Mouse (Mus musculus) retina, embryonic 14.5 days (tissue): ENCODE measurements around the gene Rapgef5.

Experiments used
- DNase-seq: peaks from one replicate; pipeline ENCODE4 v3.0.0-alpha.2; 2015; ENCODE audit warnings: low spot score

The Rapgef5 gene

DNA sequence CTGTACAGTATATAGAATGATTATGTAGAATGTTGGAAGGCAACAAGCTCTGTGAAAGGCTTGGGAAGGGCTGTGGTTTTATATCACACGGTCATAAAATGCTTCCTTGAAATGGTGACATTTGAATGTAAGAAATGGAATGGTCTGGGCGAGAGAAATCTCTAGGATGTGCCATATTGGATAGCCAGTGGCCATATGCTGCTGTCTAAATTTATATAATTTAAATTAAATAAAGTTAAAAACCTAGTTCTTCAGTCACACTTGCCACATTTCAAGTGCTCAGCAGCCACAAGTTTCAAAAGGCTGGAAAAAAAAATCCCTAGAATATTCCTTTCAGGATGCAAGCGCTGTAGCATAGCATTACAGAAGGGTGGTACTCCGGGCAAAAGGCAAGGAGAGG, 14.8 kb downstream of the Rapgef5 start:
- no peak for DNase-seq

DNA sequence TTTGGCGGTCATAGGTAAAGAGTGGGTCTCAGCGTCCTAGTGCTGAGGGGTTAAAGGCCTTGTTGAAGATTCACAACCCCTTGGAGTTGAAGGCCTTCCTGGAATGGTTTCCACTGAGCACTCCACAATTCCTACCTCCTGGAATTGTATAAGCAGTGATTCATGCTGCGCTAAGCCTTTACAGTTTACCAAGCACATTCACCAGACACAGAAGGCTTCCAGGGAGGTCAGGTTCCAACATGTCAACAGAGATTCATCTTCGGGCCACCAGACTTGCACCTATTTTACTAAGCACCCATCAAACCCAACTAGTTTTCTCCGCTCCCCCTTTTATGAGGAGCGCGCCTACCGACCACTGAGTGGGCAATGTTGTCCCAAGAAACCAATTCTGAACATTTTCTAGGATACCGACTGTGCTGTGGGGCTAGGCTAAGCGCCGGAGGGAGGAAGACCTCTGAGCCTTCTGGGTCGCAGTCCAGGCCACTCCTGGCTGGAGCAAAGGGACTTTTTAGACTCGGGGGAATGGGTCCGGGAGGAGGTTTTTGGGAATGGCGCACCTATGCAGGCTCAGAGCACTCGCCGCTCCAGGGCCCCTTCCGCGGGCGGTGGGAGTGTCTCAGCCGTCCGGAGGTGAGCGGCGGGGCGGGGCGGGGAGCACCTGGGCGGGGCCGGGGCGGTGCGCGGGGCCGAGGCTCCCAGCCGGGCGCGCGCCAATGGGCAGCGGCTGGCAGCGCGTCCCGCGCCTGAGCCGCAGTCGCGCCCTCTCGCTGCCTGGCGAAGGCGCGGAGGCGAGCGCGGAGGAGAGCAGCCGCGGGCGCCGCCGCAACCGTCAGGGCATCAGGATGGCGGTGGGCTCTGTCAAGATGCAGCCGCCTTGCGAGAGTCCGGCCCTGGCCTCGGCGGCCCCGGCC, 17.2 kb downstream of the Rapgef5 start:
- peak; percentile 57 for DNase-seq

DNA sequence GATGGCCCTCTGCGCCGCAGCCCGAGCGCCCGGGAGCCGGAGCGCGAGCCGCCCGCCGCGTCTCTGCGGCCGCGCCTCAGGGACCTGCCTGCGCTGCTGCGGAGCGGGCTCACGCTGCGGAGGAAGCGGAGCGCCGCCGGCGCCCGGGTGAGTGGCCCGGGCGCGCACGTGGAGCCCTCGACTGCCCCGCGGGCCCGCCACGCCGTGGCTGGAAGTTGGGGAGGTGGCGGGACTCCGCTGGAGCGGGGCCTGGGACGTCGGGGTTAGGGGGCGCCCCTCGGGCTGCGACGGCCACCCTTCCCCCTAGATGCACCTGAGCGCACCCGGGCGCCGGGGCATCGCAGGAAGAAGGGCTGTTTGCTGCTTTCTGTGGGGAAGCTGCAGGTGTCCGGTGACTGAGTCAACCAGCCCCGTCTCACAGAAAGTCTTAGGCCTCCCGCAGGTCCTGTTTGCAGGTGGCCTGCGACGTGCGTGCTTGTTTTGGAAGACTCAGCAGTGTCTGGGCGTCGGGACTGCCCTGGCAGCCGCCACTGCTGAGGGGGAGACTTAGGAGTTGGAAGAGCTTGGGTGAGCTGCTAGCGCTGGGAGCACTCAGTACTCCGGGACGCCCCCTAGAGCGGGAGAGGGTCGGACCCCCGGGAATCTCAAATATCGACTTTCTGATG, 17.9 kb downstream of the Rapgef5 start:
- DNase-seq: peak; percentile 54

DNA sequence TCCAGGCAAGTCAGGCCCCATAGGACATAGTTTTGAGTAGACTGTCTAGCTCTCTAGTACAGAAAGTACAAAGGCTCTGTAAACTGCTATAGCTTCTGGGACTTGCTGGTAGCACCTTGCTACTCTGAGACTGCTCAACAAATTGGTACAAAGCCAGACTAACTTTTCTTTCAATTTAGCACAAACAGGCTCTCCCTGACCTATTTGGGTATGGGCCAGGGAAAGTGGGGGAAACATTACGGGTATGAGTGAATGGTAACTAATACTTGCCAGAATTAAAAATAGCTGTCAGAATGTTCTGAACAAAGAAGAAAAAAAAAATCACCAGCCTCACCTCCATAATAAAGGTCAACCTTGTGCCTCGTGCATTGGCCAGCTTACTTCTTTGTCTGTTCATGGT, 24.1 kb downstream of the Rapgef5 start:
- no peak for DNase-seq

DNA sequence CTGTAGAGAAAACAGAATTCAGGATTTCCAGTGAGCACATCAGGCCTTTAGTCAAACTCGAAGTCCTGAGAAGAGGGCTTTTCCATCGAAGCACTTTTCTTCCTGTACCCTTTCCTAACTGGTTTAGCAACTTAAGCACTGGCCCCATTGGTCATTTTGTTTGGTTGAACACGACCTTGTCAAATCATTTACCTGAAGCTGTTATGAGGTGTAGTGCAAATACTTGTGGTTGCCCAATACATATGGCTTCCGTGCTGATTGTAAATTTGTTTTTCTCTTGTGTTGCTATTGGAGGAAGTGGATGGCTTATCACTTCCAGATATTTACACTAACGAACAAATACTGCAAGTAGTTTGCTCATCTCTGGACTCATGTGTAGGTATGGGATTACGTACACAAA, 29.0 kb downstream of the Rapgef5 start:
- DNase-seq: no peak

DNA sequence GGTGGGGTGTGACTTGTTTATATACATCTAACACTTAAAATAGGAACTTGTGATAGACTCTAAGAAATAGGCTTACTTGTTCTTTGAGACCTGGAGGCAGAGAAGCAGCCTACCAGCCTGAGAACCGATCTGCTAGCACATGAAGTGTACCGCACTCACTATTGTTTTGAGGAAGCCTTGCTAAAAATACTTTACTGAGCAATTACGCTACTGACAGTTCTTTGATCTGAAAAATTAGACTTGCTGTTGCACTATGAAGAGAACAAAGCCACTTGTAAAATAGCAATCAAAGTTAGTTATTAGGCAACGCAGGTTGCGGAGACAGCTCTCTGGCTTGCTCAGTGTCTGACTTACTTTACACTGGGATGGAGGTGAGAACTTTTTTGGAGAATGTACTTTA, 37.1 kb downstream of the Rapgef5 start:
- DNase-seq: no peak

DNA sequence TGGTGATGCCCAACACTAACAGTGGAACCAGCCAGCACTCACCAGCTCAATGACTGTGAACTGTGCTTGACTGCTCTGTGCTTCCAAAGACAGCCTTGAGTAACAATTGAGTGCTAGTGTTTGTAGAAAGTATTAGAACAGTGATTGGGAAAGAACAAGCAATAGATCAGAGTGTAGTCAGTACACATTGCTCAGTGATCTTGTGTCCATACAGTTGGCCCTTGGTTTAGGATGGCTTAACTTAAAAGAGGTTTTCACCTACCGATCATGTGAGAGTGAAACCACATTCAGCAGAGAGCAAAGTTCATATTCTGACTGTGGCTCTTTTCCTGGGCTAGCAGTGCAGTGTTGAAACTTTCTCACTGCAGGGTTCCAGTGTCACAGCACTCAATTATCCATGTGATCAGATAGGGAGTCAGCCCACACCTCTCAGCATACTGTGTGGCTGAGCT, 38.4 kb downstream of the Rapgef5 start:
- DNase-seq: no peak

DNA sequence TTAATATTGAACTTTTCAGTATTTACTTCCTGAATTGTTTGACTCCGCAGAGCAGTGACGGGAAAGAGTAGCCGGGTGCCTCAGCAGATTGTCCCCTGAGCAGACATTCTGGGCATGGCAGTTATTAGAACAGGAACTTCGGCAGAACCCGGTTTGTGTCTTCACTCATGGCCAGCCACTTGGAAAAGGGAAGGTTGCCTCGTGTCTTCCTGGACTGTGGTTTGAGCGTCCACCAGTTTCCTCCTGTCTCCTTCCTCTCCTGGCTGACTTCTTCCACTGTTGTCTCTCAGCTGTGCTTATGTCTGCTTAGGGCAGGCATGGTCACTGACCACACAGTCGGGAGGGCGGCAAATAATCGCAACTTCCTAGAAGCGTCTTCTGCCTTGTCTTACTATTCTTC, 44.2 kb downstream of the Rapgef5 start:
- no peak for DNase-seq

DNA sequence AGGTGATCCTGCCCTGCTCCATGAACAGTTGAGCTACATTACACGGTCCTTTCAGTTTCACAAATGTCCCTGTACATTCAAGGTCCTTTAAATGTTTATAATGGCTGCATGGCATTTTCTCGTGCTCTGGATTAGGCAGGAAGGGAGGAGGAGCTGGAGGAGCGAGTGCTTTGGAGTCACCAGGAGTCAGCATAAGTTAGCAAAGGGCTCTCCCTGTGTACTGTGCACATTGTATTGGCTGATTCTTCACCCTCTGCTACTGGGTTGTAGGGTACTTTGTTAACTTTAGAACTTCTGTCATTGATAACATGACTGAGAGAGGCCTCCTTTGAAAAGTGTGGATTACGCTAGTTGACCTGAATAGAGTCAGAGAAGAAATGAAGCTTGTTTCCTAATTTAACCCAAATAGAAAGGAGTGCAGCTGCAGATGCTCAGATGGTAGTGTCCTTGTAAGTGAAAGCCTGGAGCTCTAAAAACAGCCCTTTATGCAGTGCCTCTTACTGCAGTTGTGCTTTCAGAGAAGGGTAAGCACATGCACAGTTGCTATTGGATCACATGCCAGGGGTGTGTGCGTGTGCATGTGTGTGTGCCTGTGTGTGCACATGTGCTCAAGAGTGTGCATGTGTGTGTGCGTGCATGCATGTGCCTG, 45.3 kb downstream of the Rapgef5 start:
- DNase-seq: no peak

DNA sequence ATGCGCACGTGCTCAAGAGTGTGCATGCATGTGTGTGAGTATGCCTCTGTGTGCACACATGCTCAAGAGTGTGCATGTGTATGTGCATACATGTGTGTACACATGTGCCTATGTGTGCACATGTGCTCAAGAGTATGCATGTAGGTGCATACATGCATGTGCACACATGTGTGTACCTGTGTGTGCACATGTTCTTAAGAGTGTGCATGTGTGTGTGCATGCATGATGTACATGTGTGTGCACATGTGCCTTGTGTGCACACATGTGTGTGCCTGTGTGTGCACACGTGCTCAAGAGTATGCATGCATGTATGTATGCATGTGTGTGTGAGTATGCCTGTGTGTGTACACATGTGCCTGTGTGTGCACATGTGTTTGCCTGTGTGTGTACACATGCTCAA, 45.8 kb downstream of the Rapgef5 start:
- DNase-seq: no peak

DNA sequence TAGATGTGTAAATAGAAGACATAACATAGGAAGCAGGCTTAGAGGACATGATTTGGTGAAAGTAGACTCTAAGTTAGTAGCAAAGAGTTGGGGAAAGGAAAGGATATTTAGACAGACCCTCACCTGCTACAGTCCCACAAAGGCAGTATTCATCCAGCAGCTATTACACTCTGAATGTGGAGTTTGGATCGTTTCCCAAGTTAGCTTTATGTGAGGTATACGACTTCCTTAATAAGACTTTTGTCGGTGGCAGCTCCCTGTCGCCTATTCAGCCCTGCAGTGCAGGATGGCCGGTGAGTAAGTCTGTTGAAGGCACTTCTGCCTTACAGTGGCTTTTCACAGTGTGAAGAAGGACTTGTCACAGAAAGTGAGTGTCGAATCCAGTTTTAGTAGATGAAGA, 47.6 kb downstream of the Rapgef5 start:
- DNase-seq: no peak

DNA sequence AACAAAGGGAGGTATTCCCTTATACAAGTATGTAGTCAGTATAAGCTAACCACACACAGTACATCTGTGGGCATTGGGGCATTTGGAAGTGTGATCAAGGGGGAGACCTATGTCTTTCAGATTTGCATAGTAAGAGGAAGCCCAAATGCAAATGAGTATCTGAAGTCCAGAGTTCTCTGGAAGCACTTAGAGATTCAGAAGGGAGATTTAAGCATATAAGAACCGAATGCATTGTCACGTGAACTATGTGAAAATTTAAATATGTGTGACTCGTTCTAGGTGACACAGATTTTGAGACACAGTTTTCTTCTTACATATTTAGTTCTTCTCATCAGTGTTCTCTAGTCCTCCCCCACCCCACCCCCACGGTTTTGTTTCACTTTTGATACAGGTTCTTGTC, 50.0 kb downstream of the Rapgef5 start:
- no peak for DNase-seq

DNA sequence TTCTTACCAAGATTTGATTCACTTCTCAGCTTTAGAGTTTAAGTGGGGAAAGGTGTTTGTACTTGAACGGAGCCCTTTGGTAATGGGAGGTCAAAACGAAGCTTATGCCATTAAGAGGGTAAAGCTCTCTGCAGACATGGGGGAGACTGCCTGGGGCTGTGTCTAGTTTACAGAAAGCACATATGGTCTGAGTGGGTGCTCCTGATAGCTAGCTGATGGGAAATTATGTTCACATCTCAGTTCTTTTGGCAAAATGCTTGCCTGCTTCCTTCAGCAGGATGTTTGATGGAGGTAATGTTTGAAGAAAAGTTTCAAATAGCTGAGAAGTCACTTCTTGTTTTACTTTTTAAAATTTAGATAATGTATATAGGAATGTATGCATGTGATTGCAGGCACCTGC, 53.4 kb downstream of the Rapgef5 start:
- no peak for DNase-seq

DNA sequence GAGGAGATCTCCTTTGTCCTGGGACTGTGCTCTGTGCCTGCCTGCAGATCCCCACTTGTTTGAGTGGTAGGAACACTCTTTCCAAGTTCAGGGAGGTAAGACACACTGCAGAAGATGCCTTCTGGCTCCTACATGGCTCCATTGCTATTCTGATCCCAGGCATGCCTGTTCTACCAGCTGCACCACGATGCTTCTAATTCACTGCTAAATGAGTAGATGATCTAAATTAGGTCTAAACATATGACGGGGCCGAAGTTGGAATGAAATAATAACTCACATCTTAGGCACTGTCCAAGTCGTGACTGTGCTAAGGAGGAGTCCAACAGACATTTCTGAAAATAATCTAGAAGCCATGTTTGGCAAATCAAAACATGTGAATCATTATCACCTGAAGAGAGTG, 68.0 kb downstream of the Rapgef5 start:
- no peak for DNase-seq

DNA sequence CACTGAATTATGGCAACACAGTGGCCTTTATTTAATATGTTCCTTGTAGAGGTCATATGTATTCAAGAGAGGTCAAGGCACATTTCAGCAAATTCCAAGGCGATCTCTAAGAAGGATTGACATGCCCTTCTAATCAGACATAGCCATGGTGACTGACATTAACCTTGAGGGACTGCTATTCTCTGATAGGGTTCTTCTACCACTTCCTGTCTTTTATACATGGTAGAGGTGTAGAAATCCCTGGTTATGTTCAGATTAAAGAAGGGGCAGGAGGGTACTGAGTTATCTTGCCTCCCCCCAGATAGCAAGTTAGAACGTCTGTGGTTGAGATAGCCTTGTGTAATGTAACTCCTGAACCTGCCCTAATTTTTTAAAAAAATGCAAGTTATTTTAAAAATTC, 69.1 kb downstream of the Rapgef5 start:
- DNase-seq: no peak

DNA sequence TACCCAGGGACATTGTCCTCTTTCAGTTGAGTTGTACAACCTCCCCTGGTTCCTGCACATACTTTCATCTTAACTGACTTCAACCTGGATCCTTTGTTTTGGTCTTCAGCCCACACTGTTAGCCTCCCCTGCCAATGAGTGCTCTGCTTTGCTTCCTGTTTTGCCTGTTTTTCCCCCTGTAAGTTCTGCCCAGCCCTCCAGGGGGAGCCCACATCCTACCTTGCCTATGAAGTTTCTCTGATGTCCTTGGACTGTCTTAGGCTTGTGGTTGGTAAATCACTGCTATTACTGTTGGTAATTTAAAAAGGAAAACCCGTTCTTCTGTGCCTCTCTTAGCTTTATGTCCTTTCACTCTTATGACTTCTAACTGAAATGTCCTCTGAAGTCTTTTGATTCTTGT, 69.8 kb downstream of the Rapgef5 start:
- peak; percentile 71 for DNase-seq

DNA sequence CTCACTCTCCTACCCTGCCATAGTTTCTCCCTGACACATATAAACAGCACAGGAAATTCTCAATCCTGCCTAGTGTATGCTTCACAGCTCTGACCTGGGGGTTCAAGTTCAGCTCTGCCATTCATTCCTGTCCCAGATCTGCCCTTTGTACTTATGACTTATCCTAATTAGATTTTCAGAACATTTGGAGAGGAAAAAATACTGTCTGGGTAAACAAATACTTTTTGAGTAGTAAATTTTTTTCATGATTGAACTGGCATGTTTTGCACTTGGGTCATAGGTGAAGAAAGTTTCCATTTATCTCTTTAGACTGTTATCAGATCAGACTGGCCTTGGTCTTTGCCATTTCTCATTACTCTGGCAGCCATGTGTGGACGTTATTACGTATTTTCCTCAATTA, 72.9 kb downstream of the Rapgef5 start:
- DNase-seq: no peak

DNA sequence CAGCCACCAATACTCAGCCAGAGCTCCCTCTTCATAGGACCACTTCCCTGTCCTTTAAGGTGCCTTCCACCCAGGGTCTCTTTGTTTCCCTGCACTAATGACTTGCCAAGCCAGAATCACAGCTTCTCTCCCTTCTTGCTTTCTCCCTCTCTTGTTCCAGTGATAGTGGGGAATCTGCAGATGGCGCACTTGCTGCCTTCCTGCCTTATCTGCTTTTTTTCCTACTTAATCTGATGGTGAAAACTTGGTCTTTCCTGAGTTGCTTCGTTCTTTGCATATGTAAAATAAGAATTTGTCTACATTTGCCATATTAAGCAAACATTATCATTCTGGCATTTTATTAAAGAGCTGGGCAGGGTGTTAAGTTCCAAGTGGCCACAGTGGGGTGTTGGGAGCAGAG, 75.7 kb downstream of the Rapgef5 start:
- no peak for DNase-seq

DNA sequence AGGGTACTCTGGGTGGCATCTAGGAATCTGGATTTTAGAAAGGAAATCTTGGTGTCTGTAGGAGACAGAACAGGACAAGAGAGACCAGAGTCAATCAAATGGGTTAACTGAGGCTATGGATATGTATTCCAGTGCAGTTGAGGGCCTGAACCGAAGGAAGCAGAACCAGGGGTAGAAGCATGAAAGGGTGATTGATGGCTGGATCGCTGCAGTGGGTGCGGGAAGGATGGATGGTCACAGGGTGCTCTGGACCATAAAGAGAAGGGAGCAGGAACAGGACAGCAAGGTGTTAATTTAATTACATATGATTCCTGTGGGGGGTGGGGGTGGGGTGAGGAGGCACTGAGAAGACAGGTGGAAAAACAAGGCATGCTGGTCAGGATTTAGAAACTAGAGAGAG, 76.3 kb downstream of the Rapgef5 start:
- DNase-seq: no peak

DNA sequence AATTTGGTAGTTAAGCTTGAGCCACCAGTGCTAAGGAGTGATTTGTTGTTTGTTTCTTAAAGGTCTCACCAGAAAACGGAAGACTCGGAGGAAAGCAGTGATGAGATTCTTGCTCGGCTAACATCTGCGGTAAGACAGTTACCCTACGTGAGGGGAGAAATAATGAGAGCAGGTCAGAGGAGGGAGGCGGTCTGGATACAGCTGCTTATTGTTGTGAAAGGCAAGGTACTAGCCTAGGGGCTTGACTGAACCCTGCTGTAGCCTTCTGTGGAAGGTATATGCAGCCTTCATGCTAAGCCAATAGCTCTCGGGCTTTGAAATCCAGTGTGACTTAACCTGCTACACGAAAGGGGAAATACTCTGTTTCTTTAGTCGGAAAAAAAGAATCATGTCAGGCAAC, 78.9 kb downstream of the Rapgef5 start:
- DNase-seq: no peak

DNA sequence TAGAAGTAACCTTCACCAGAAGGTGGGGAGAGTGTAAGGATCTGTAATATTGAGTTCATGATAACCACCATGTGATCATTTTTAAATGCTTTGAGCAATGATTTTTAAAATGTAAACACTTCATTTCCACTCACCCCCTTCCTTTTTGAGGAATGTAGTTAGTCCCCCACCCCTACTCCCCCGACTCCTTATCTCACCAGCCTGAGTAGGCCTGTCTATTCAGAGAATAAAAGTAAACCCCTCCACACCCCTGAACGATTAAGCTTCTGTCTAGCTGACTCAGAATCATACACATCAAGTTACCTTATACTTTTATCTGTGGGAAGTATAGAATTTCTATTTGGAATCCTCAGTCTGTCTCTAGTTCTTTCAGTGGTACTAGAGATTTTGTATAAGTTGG, 81.9 kb downstream of the Rapgef5 start:
- no peak for DNase-seq

DNA sequence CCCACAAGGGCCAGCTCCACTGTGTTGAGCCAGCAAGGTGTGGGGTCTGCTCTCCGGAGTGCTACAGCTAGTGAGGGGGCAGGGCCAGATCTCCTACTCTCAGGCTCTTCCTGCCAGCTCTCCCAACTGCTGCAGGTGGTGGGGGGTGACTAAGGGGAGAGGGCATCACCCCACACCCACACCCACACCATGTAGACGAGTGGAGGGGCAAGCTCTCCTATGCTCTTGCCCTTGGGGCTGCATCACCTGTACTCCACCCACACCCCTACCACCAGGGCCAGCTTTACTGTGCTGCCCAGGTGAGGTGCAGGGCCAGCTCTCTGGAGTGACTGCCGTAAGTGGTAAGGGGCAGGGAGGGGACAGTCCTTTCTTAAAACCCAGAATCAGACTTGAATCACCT, 89.7 kb downstream of the Rapgef5 start:
- DNase-seq: no peak

DNA sequence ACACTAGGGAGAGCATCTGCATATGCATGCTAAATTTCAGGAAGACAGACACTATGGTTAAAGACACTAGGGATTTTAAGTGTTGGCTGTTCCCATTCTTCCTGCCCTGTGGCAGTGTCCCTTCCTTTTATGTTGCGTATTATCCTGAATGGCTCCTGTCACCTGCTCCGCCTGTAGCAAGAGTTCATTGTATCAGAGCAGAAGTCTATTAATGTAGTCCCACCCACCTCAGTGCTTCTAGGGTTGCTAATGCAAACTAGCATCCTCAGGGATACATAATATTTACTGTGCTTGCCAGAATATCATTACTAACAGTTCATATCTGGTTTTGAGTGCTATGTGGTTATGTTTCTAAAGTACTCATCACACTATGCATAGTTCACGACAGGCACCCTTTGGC, 96.4 kb downstream of the Rapgef5 start:
- DNase-seq: no peak
